Mouse (Mus musculus) kidney, embryonic 16.5 days (tissue): ENCODE measurements around the gene Zfp367. TPM values are rescaled to one million over a fixed set of nuclear protein-coding genes. Genes with fewer than 3 reads are reported as not detected.

ENCODE experiments used
- ATAC-seq: fragments of 200-750 bp; cut with Nextera tagmentation; 2 replicates; pipeline ENCODE4 v1.8.0; 2017; ENCODE audit warnings: moderate TSS enrichment; ENCODE audit not compliant: low FRiP score, low TSS enrichment
- H3K27ac ChIP-seq: fragments of 300-500 bp; sonication (generic); 2 replicates; pipeline ENCODE4 v1.5.1; 2014; ENCODE audit warnings: low read length
- H3K27me3 ChIP-seq: fragments of 300-500 bp; sonication (generic); 2 replicates; pipeline ENCODE4 v1.6.1; 2014; ENCODE audit warnings: low read length, control low read depth, mixed read lengths; ENCODE audit not compliant: insufficient read depth
- H3K36me3 ChIP-seq: fragments of 300-500 bp; sonication (generic); 2 replicates; pipeline ENCODE4 v1.6.1; 2014; ENCODE audit warnings: low read length, control low read depth, mixed read lengths; ENCODE audit not compliant: insufficient read depth
- H3K4me1 ChIP-seq: fragments of 300-500 bp; sonication (generic); 2 replicates; pipeline ENCODE4 v1.6.1; 2014; ENCODE audit warnings: low read length, control low read depth, mixed read lengths; ENCODE audit not compliant: insufficient read depth
- H3K4me2 ChIP-seq: fragments of 300-500 bp; sonication (generic); replicated peaks from 2 replicates; pipeline ENCODE4 v1.6.1; 2014; ENCODE audit warnings: low read depth, low read length
- H3K4me3 ChIP-seq: fragments of 300-500 bp; sonication (generic); 2 replicates; pipeline ENCODE4 v1.5.1; 2014; ENCODE audit warnings: mild to moderate bottlenecking, low read length
- H3K9ac ChIP-seq: fragments of 300-500 bp; sonication (generic); replicated peaks from 2 replicates; pipeline ENCODE4 v1.6.1; 2014; ENCODE audit warnings: low read length
- H3K9me3 ChIP-seq: fragments of 300-500 bp; sonication (generic); 2 replicates; pipeline ENCODE4 v1.6.1; 2016; ENCODE audit warnings: low read length, control low read depth
- WGBS: fragments of 180-500 bp; shearing (Covaris S2); extraction: QIAGEN DNeasy Blood & Tissue Kit; methylation state at CpG from one replicate; pipeline ENCODE4 v1.1.7; 2014; 5-methylcytosine and 5-hydroxymethylcytosine counted together
- polyA plus RNA-seq: library from polyadenylated mRNA; unstranded; fragments of >200 nt; fragmentation: Nextera tagmentation; extraction: Ambion mirVana; gene quantifications from 2 replicates; pipeline ENCODE4 v1.2.1, GENCODE M21; 2015

Gene Zfp367
- polyA plus RNA-seq, 1 experiment from 2014 or later = 17.4 TPM

DNA sequence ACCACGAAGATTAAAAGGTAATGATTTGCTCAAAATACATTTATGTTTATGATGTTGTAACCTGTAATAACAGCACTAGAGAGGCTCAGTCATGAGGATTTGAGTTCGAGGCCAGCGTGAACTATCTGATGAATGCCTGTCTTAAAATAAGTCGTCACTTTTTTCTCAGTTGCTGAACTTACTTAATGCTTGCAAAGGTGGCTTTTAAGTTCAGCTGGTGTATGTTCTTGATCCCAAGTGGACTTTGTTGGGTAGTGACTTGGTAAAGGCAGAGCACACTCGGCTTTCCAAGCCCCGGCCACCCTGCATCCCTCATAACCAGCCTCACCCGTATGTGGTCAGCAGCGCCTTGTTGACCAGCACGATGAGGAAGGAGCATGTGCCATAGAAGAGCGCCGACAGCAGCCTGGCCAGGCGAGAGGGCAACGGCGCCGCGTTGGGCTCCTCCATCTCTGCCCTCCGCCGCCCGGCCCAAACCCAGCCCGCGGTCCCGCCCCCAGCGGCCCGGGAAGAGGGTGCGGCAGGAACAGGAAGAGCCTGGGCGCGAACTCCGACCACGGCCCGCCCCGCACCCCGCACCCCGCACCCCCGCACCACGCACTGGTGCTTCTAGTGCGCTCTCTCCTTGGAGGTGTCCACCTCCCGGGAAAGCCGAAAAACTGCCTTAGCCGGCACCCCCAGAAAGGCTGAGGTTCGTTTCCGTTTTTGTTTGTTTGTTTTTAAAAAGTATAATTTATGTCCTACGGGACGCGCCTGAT is 24.0 kb downstream of the Zfp367 start, which contains the start of gene Slc35d2:
Gene Slc35d2, minus strand, starts transcription at position 511 of the 758 bp plus-strand sequence.
- peak; percentile 90 for ATAC-seq
- Histone ChIP-seq H3K9me3 (no peaks in the 10 kb centered on the region), H3K4me2 (peak within 1 kb of the TSS; percentile 82), H3K36me3 (peaks cover 4% of the 10 kb centered on the region; the same call in 1 of the 2 replicates), H3K27me3 (no peaks in the 10 kb centered on the region), H3K4me1 (peaks cover 11% of the 10 kb centered on the region; the same call in 1 of the 2 replicates), H3K9ac (peak within 1 kb of the TSS; percentile 79), H3K27ac (peak within 1 kb of the TSS; percentile 82), H3K4me3 (peak within 1 kb of the TSS; percentile 69)
- 6% methylated on average over 44 of the region's 44 CpGs for WGBS

DNA sequence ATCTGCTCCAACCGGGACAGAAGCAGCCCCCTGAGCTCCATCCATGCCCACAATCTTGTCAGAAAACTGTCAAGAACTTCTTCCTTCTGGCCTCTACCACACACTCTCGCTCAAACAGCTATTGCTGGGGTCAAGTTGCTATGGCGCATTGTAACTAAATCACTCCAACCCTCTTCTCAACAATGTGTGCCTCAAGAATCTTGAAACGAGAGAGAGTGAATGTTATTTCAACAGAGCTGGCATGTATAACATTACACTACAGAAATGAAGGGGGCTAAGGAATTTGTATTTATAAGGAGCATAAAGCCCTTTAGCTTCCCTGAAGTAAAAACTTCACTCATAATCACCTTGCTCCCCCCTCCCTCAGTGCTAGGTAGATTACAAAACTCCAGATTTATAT is 26.7 kb downstream of the Zfp367 start:
- WGBS = 32% methylated on average over 4 of the region's 4 CpGs
- Histone ChIP-seq H3K4me2 (no peak overlapping the region), H3K4me3 (no peak overlapping the region), H3K9ac (no peak overlapping the region), H3K27ac (no peak overlapping the region), H3K36me3 (no peaks in the 10 kb centered on the region), H3K9me3 (peaks cover 3% of the 10 kb centered on the region; the same call in 1 of the 2 replicates), H3K27me3 (no peaks in the 10 kb centered on the region), H3K4me1 (peaks cover 11% of the 10 kb centered on the region; the same call in 1 of the 2 replicates)
- ATAC-seq = no peak

DNA sequence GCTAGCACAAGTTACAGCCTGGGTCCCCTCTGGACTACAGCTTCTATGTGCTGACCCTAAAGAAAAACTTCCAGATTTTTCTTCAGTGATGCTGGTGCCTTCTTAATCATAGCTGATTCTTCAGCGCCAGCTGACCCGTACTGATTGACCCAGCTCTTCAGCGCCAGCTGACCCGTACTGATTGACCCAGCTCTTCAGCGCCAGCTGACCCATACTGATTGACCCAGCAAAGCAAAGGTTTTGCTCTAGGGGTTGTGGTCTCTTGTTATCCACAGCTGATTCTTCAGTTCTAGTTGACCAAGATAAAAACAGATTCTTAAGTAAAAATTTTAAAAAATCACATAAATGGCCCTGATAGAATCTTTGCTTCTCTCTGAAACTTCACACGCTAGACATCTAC is 28.1 kb downstream of the Zfp367 start:
- no peaks in the 10 kb centered on the region for H3K36me3 ChIP-seq
- 90% methylated on average over 6 of the region's 6 CpGs for WGBS
- H3K27ac ChIP-seq = no peak overlapping the region

DNA sequence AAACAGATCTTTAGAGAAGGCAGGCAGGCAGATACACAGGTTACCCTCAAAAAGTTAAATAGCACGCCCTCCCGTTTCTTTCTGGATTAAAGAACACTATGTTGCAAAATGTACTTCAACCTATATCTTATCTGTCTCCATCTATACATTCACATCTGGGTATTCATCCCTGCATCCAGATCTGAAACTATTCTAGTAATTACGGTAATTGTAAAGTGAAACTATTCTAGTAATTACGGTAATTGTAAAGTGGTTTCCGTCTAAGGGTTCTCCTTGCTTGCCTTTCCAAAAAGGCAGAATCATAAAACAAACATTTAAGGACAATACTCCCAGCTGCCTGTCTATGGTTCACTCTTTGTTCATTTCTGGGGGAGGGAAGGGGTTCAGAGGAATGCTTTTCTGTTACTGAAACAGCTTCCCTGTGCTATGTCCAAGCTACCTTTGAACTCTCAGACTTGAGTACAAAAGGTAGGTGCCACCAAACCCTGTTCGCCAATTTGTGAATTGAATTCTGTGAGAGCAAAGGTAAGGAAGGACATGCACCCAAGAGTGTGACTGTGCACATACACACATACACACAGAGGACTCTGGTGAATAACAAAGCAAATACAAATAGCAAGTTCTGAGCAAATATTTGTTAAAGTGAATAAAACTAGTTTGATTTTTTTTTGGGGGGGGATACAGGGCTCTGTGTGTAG is 29.4 kb downstream of the Zfp367 start:
- Histone ChIP-seq H3K9me3 (peaks cover 3% of the 10 kb centered on the region; the same call in 1 of the 2 replicates), H3K27me3 (no peaks in the 10 kb centered on the region), H3K4me1 (peaks cover 2% of the 10 kb centered on the region; the same call in 1 of the 2 replicates), H3K9ac (no peak overlapping the region), H3K4me2 (no peak overlapping the region), H3K36me3 (no peaks in the 10 kb centered on the region), H3K4me3 (no peak overlapping the region), H3K27ac (no peak overlapping the region)
- WGBS = 42% methylated on average over 6 of the region's 6 CpGs
- no peak for ATAC-seq

More for the DNA sequence above, 28.1 kb downstream of the Zfp367 start:
- Histone ChIP-seq H3K27me3 (no peaks in the 10 kb centered on the region), H3K4me1 (peaks cover 9% of the 10 kb centered on the region; the same call in 1 of the 2 replicates), H3K9me3 (peaks cover 3% of the 10 kb centered on the region; the same call in 1 of the 2 replicates), H3K4me2 (no peak overlapping the region), H3K9ac (no peak overlapping the region), H3K4me3 (no peak overlapping the region)
- ATAC-seq = no peak

DNA sequence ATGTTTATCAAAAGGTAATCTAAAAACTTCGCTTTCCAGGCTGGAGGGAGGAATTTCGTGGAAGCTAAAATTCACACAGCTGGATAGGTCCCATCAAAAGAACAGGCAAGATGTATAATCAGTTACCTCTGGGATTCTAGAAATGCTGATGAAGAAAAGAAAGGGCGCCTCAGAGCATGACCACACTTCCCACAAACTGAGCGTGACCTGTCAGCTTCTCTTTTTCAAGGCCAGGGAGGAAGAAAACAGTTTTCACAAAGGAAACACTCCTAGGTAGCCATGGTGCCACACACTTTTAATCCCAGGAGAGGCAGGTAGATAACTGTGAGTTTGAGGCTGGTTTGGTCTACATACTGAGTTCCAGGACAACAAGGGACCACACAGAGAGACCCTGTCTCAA is 32.2 kb downstream of the Zfp367 start:
- peaks cover 3% of the 10 kb centered on the region; the same call in 1 of the 2 replicates for H3K9me3 ChIP-seq
- 69% methylated on average over 4 of the region's 4 CpGs for WGBS
- no peak overlapping the region for H3K4me2 ChIP-seq
- no peak overlapping the region for H3K9ac ChIP-seq
- no peak overlapping the region for H3K27ac ChIP-seq
- no peaks in the 10 kb centered on the region for H3K36me3 ChIP-seq
- no peak for ATAC-seq
- H3K27me3 ChIP-seq = no peaks in the 10 kb centered on the region
- no peaks in the 10 kb centered on the region for H3K4me1 ChIP-seq
- no peak overlapping the region for H3K4me3 ChIP-seq

DNA sequence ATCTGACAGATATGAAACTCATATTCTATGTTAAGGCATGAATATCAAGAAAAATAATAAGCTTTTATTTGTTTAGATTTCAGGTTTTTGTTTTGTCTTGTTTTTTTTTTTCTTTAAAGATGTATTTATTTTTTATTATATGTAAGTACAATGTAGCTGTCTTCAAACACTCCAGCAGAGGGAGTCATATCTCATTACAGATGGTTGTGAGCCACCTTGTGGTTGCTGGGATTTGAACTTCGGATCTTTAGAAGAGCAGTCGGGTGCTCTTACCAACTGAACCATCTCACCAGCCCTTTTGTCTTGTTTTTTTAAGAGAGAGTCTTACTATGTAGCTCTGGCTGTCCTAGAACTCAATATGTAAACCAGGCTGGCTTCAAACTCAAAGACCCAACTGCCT is 35.6 kb downstream of the Zfp367 start:
- Histone ChIP-seq H3K4me2 (no peak overlapping the region), H3K27ac (no peak overlapping the region), H3K27me3 (no peaks in the 10 kb centered on the region), H3K9ac (no peak overlapping the region), H3K36me3 (no peaks in the 10 kb centered on the region), H3K4me1 (no peaks in the 10 kb centered on the region), H3K4me3 (no peak overlapping the region), H3K9me3 (no peaks in the 10 kb centered on the region)
- WGBS = 56% methylated on average over 2 of the region's 2 CpGs
- no peak for ATAC-seq

DNA sequence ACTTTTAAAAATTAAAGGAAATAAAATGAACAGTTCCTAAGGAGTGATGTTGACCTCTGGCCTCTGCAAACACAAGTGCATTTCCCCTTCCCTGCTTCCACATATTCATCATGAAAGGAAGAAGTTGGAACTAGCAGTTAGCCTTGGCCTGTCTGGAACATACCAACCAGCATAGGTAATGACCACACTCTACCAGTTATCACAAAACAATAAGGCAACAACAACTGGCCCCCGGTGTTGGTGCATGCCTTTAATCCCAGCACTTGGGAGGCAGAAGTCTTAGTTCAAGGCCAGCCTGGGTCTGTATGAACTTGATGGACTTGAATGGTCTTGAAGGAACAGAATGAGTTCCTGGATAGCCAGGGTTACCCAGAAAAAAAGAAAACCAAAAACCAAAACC is 42.6 kb downstream of the Zfp367 start:
- H3K4me3 ChIP-seq = no peak overlapping the region
- WGBS = 96% methylated on average over 1 of the region's 1 CpGs

DNA sequence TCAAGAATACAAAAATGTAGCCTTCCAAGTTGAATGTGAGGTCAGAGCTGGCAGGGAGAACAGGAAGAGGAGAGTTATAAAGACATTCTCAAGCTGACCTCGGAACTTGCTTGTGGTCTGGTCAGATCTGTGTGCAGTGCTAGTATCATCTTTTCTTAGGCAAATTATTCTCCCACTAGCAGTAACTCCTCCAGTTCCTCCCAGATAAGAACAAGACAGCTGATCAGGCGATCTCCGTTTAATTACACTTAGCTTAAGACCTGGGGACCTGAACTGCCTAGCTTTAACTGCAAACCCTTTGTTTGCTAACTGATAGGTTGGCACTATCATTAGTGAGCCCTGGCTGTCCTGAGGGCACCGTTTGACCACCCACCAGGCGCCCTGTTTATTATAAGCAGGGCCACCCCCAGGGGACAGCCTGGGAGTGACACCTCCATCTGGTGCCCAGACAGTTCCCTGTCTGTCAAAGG is 44.6 kb downstream of the Zfp367 start:
- H3K4me2 ChIP-seq = no peak overlapping the region
- no peak; the same call in 1 of the 2 replicates for ATAC-seq
- 13% methylated on average over 5 of the region's 5 CpGs for WGBS

More for the DNA sequence above, 42.6 kb downstream of the Zfp367 start:
- Histone ChIP-seq H3K4me2 (no peak overlapping the region), H3K4me1 (peaks cover 10% of the 10 kb centered on the region), H3K27me3 (no peaks in the 10 kb centered on the region), H3K27ac (no peak overlapping the region), H3K9ac (no peak overlapping the region), H3K36me3 (no peaks in the 10 kb centered on the region), H3K9me3 (no peaks in the 10 kb centered on the region)
- no peak for ATAC-seq

DNA sequence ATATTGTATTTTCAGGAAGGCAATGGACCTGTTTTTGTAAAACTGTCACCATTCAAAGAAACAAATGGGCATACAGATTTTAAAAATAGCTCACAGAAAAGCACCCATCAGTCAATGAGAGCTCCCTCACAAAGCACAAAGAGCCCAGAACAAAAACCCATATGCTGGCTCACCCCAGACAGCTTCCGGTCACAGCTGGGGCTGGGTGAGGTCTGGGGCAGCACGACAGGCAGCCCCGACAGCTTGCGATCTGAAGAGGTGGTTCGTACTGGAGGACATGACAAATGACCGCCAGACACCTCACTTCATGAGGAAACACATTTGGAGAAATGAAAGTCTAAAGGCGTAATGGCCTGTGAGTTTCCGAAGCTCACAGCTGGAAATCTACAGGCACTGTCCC is 45.5 kb downstream of the Zfp367 start:
- Histone ChIP-seq H3K4me2 (no peak overlapping the region), H3K36me3 (peaks cover 6% of the 10 kb centered on the region; the same call in 1 of the 2 replicates), H3K27ac (no peak overlapping the region), H3K27me3 (no peaks in the 10 kb centered on the region), H3K4me1 (peaks cover 10% of the 10 kb centered on the region), H3K4me3 (no peak overlapping the region), H3K9ac (no peak overlapping the region), H3K9me3 (no peaks in the 10 kb centered on the region)
- 41% methylated on average over 8 of the region's 8 CpGs for WGBS
- ATAC-seq = 0 out of 2 replicates have a peak, but pooled peaks have one; percentile 63

More for the DNA sequence above, 44.6 kb downstream of the Zfp367 start:
- no peaks in the 10 kb centered on the region for H3K27me3 ChIP-seq
- no peak overlapping the region for H3K27ac ChIP-seq
- H3K9ac ChIP-seq = no peak overlapping the region
- no peak overlapping the region for H3K4me3 ChIP-seq
- H3K4me1 ChIP-seq = peaks cover 10% of the 10 kb centered on the region
- no peaks in the 10 kb centered on the region for H3K9me3 ChIP-seq
- peaks cover 6% of the 10 kb centered on the region; the same call in 1 of the 2 replicates for H3K36me3 ChIP-seq
